Mouse (Mus musculus) midbrain, embryonic 10.5 days (tissue): ENCODE measurements around the gene Slc20a1. TPM values are rescaled to one million over a fixed set of nuclear protein-coding genes. Genes with fewer than 3 reads are reported as not detected.

Experiments
- DNase-seq: peaks from one replicate; pipeline ENCODE4 v3.0.0-alpha.2; 2017; ENCODE audit warnings: low spot score
- H3K27ac ChIP-seq: fragments of 300-500 bp; sonication (generic); replicated peaks from 2 replicates; pipeline ENCODE4 v1.5.1; 2016; ENCODE audit warnings: mild to moderate bottlenecking
- H3K27me3 ChIP-seq: fragments of 300-500 bp; sonication (generic); 2 replicates; pipeline ENCODE4 v1.6.1; 2016; ENCODE audit warnings: low read depth, mild to moderate bottlenecking; ENCODE audit not compliant: poor library complexity, severe bottlenecking
- H3K36me3 ChIP-seq: fragments of 300-500 bp; sonication (generic); 2 replicates; pipeline ENCODE4 v1.6.1; 2016; ENCODE audit warnings: mild to moderate bottlenecking, moderate library complexity
- H3K4me1 ChIP-seq: fragments of 300-500 bp; sonication (generic); 2 replicates; pipeline ENCODE4 v1.6.1; 2016
- H3K4me3 ChIP-seq: fragments of 300-500 bp; sonication (generic); 2 replicates; pipeline ENCODE4 v1.5.1; 2016; ENCODE audit warnings: mild to moderate bottlenecking, moderate library complexity
- H3K9me3 ChIP-seq: fragments of 300-500 bp; sonication (generic); replicated peaks from 2 replicates; pipeline ENCODE4 v1.6.1; 2016; ENCODE audit warnings: mild to moderate bottlenecking
- WGBS: fragments of 180-500 bp; shearing (Covaris S2); methylation state at CpG from one replicate; pipeline ENCODE4 v1.1.7; 2016; 5-methylcytosine and 5-hydroxymethylcytosine counted together
- polyA plus RNA-seq: library from polyadenylated mRNA; unstranded; fragments of >200 nt; fragmentation: Nextera tagmentation; extraction: Ambion mirVana; gene quantifications from 2 replicates; pipeline ENCODE4 v1.2.1, GENCODE M21; 2016

Gene Slc20a1
- polyA plus RNA-seq, 1 experiment from 2014 or later, result 55.6 TPM

DNA sequence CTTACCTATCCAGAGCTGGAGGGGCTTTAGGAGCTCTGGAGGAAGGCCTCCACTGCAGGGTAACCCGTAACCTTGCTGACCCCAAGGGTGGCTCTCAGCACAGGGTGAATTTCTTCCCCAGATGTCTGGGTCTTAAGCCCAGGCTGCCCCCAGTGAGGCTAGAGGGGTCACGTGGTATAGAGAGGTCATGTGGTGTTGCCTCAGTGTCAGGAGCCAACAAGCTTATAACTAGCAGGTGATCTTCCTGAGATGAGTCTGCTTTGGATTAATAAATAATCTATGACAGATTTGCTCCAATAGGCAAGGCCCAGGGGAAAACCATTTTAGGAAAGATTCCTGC, 55.0 kb downstream of the Slc20a1 start:
- Histone ChIP-seq H3K27me3 (no peaks in the 10 kb centered on the region), H3K27ac (no peak overlapping the region), H3K9me3 (no peaks in the 10 kb centered on the region), H3K36me3 (no peaks in the 10 kb centered on the region), H3K4me1 (peaks cover 4% of the 10 kb centered on the region; the same call in 1 of the 2 replicates), H3K4me3 (no peak overlapping the region)
- 80% methylated on average over 2 of the region's 2 CpGs for WGBS
- no peak for DNase-seq

DNA sequence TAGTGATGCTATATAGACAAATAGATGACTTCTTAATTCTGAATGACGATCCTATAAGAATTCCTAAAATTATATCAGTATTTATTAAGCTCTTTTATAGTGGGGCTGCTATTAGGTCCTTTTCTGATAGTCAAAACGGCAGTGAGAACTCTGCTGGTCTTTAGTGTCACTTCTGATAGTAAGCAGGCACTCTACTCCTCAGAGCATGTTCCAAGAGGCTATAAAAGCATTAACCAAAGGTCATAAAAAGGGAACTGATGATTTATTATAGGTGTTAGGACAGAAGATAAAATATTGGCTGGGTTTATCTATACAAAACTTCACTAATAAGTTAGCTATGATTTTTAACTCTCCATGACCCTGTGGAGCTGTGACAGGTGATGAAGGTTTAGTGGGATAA, 55.5 kb downstream of the Slc20a1 start:
- no peak overlapping the region for H3K27ac ChIP-seq
- no peak overlapping the region for H3K4me3 ChIP-seq
- WGBS, result 76% methylated on average over 2 of the region's 2 CpGs
- H3K9me3 ChIP-seq, result no peaks in the 10 kb centered on the region
- no peak for DNase-seq
- no peaks in the 10 kb centered on the region for H3K36me3 ChIP-seq
- no peaks in the 10 kb centered on the region for H3K27me3 ChIP-seq
- peaks cover 5% of the 10 kb centered on the region; the same call in 1 of the 2 replicates for H3K4me1 ChIP-seq

DNA sequence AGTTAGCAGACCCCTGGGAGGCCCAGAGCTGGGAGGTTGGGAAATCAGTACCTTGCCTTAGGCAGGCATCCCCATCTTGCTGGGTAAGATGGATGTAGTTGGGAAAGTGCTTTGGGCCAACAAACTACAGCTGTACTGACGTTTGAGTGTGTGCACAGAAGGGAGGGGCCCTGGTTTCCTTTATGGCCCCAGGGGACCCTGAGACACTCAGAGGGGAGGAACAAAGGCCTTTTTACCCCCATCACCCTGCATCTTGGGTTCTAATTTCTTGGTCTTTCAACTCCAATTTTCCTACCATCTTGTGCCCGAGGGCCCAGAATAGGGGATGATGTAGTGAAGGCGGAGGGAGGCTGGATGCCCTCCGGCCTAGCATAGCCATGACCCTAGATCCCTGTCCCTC, 57.4 kb downstream of the Slc20a1 start:
- DNase-seq, result no peak
- no peaks in the 10 kb centered on the region for H3K9me3 ChIP-seq
- WGBS, result 78% methylated on average over 4 of the region's 4 CpGs
- H3K27me3 ChIP-seq, result 0 out of 2 replicates have a peak, but pooled peaks cover 4% of the 10 kb centered on the region
- H3K27ac ChIP-seq, result 0 out of 2 replicates have a peak overlapping the region, but pooled peaks have one; percentile 28
- H3K4me1 ChIP-seq, result peaks cover 5% of the 10 kb centered on the region; the same call in 1 of the 2 replicates
- H3K4me3 ChIP-seq, result no peak overlapping the region
- no peaks in the 10 kb centered on the region for H3K36me3 ChIP-seq

DNA sequence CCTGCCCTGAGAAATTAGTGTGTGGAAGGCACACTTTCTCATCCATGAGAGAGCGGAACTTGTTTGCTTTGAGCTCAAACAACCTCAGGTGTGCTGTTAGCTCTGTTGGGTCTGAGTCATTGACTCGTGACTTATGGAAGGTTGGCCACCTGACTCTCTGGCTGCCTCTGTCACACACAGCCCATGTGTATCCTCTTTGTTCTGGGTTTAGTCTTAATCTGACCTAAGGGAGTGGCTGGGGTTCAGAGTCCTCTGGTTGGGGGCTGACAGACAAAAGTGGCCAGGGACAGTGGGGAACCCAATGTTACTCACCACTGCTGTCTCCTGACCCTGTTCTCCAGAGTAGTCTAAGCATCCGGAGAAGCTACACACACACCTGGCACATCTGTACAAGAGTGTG, 59.5 kb downstream of the Slc20a1 start:
- DNase-seq, result no peak
- no peaks in the 10 kb centered on the region for H3K9me3 ChIP-seq
- WGBS, result 89% methylated on average over 3 of the region's 3 CpGs
- peaks cover 5% of the 10 kb centered on the region; the same call in 1 of the 2 replicates for H3K4me1 ChIP-seq
- H3K36me3 ChIP-seq, result no peaks in the 10 kb centered on the region
- no peak overlapping the region for H3K4me3 ChIP-seq
- H3K27ac ChIP-seq, result peak overlapping the region; percentile 63; the same call in 1 of the 2 replicates
- H3K27me3 ChIP-seq, result 0 out of 2 replicates have a peak, but pooled peaks cover 4% of the 10 kb centered on the region

DNA sequence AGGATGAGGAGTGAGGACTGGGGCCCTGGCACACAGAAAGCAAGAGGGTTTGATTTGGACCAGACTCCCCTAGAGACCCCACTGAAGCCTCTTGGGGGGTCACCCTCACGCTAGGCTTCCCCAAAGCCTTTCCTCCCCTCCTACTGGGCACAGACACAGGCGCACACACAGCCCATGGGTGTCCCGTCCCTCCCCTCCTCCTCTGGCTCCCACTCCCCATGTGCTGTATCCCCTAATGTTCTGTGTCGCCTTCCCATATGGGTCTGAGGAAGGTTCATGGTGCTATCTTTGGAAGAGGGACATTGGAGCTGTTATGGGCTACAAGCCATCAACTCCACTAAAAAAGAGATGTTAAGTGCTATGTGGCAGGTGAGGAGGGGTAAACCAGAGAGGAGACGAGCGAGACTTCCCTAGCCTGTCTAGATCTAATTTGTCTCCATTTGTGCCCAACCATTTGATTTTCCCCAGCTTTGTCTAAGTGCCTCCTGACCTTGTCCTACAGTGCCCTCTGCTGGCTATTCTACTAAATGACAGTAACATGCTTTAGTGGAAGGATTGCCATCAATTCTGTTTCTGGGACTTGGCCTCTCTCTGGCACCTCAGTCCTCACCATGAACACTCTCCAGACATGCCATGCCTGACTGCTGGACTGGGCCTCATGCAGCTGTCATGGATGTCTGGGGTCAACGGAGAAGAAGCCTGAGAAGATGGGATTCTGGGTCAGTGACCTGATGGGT, 60.1 kb downstream of the Slc20a1 start:
- Histone ChIP-seq H3K4me1 (peaks cover 5% of the 10 kb centered on the region; the same call in 1 of the 2 replicates), H3K9me3 (no peaks in the 10 kb centered on the region), H3K27ac (peak overlapping the region; percentile 63), H3K36me3 (no peaks in the 10 kb centered on the region), H3K27me3 (0 out of 2 replicates have a peak, but pooled peaks cover 4% of the 10 kb centered on the region), H3K4me3 (no peak overlapping the region)
- peak; percentile 59 for DNase-seq
- 35% methylated on average over 7 of the region's 7 CpGs for WGBS

DNA sequence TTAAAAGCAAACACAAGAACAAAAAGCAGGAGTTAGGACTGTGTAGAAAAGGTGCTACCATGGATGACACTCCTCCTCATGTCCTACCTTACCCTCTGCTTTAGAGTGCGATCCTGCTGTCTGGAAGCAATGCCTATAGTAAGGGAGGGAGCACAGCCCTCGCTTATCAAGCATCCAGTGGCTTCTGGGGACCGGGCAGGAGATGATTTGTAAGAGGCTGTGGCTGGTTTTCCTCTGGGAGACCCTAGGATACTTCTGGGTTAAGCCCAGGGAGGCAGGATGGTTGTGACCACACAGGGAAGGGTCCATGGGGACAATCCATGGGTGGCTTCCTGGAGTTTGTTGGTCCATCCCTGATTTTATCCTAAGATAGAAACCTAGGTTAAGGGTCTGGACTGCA, 62.1 kb downstream of the Slc20a1 start:
- Histone ChIP-seq H3K9me3 (no peaks in the 10 kb centered on the region), H3K27ac (no peak overlapping the region), H3K4me3 (no peak overlapping the region), H3K36me3 (no peaks in the 10 kb centered on the region), H3K27me3 (0 out of 2 replicates have a peak, but pooled peaks cover 4% of the 10 kb centered on the region), H3K4me1 (peaks cover 5% of the 10 kb centered on the region; the same call in 1 of the 2 replicates)
- 72% methylated on average over 3 of the region's 3 CpGs for WGBS
- no peak for DNase-seq

Other genes starting within 250 kb of the Slc20a1 start
- gene Zc3h6, start 231.4 kb upstream of the Slc20a1 start, polyA plus RNA-seq, result 1.5 and 1.9 TPM in 2 replicates
- gene Gm10762, start 231.0 kb upstream of the Slc20a1 start, polyA plus RNA-seq, result 16.1 and 19.6 TPM in 2 replicates
- gene Vinac1, start 150.6 kb upstream of the Slc20a1 start, polyA plus RNA-seq, result 0.14 and 0.20 TPM in 2 replicates
- 12.4 and 13.3 TPM in 2 replicates for gene Ttl, start 132.8 kb upstream of the Slc20a1 start, polyA plus RNA-seq
- 35.5 and 37.2 TPM in 2 replicates for gene Polr1b, start 97.8 kb upstream of the Slc20a1 start, polyA plus RNA-seq
- gene Chchd5, start 69.1 kb upstream of the Slc20a1 start, polyA plus RNA-seq, result 28.7 and 31.6 TPM in 2 replicates
- 64.6 and 69.7 TPM in 2 replicates for gene Ckap2l, start 98.4 kb downstream of the Slc20a1 start, polyA plus RNA-seq
- 0.10 and 0.11 TPM in 2 replicates for gene Il1a, start 111.2 kb downstream of the Slc20a1 start, polyA plus RNA-seq
- gene Il1b, start 172.4 kb downstream of the Slc20a1 start, polyA plus RNA-seq, result 0.14 TPM in 1 of 2 replicates, not detected in the other